Mouse (Mus musculus) lung, adult 10 weeks (tissue): Measurements from ENCODE around the gene Lig3. TPM values are rescaled to one million over a fixed set of nuclear protein-coding genes. Genes with fewer than 3 reads are reported as not detected.

Experiments used
- polyA plus RNA-seq: library from polyadenylated mRNA; stranded (reverse); fragments of 350-450 nt; fragmentation: Illumina TruSeq; extraction: RNeasy Lipid Tissue Mini Kit (QIAGEN cat#74804); gene quantifications from one replicate; pipeline ENCODE4 v1.2.3, GENCODE M21; 2014; ENCODE audit warnings: low read depth, low replicate concordance; ENCODE audit not compliant: insufficient read depth

The Lig3 gene
- polyA plus RNA-seq, result 5.1 TPM

GRCm38 (mm10) chr11:82780983-82781903 lies at the start of gene Lig3:
Gene Lig3, plus strand, starts transcription at chr11:82781108.

GRCm38 (mm10) chr11:82763742-82764437 lies 17.0 kb upstream of the Lig3 start, which contains the start of the genes Cct6b and Zfp830:
Gene Cct6b, minus strand, starts transcription at chr11:82764321.
Gene Zfp830, plus strand, starts transcription at chr11:82764345.

Other genes with a start within 250 kb of the Lig3 start
- 0.21 TPM for gene Cct6b, start 16.8 kb upstream of the Lig3 start, polyA plus RNA-seq
- gene Zfp830, start 16.8 kb upstream of the Lig3 start, polyA plus RNA-seq, result 11.5 TPM
- 5.7 TPM for gene Rffl, start 90.1 kb downstream of the Lig3 start, polyA plus RNA-seq
- gene Rad51d, start 109.5 kb downstream of the Lig3 start, polyA plus RNA-seq, result 6.8 TPM
- not detected for gene Fndc8, start 111.0 kb downstream of the Lig3 start, polyA plus RNA-seq
- 8.2 TPM for gene Nle1, start 127.3 kb downstream of the Lig3 start, polyA plus RNA-seq
- 23.0 TPM for gene Unc45b, start 129.4 kb downstream of the Lig3 start, polyA plus RNA-seq
- gene Slfn5, start 170.2 kb downstream of the Lig3 start, polyA plus RNA-seq, result 24.0 TPM
- 0.55 TPM for gene Slfn9, start 210.7 kb downstream of the Lig3 start, polyA plus RNA-seq
- gene Slfn8, start 239.7 kb downstream of the Lig3 start, polyA plus RNA-seq, result 2.4 TPM